Mouse (Mus musculus) cerebellum, postnatal 14 days (tissue): ENCODE measurements around the gene Strn4.

Experiments used
- DNase-seq, 2 experiments: peaks; one replicate each; pipeline ENCODE4 v3.0.0; 2021; ENCODE audit warnings: mixed read lengths in 2 of 2

Gene Strn4

DNA sequence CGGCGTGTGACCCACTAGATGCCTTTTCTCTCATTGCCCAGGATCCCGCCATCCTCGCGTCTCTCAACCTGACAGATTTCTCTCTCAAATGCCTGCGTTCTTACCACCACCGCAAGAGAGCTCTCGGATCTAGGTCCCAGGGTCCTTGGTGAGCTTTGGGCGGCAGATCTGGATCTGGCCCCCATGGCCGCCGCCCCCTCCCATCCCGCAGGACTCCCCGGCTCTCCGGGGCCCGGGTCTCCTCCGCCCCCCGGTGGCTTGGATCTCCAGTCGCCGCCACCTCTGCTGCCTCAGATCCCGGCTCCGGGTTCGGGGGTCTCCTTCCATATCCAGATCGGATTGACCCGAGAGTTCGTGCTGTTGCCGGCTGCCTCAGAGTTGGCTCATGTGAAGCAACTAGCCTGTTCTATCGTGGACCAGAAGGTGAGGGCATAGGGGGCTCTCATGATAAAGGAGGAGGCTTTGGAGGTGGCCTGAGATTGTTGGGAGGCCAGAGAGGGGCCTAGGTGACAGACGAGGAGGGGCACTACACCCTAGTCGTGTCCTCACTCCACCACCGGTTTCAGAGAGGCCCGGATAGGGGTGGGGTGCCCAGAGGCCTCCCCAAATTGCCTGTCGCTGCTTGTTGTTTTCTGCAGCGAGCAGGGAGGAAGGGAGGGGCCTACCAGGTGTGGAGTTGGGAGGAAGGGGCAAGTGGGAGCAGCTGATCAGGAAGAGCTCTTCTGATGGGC, 27.9 kb downstream of the Strn4 start:
- peak; percentile 26 to 35 for DNase-seq

DNA sequence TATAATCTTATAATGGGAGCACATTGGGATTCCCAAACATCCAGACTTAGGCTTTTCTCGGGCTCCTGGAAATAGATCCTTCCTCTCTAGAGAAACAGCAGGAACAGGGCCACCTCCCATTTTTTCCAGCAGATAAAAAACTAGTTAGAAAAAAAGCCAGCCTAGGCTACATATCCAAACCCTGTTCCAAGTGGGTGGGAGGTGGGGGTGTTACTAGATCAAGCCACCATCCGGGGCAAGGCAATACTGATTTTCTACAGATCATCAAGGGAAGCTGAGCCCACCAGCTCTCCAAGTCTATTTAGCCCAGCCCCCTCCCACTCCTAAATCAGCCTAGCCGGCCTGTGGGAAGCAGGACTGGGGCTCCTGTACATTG, 29.0 kb downstream of the Strn4 start:
- DNase-seq, result no peak

DNA sequence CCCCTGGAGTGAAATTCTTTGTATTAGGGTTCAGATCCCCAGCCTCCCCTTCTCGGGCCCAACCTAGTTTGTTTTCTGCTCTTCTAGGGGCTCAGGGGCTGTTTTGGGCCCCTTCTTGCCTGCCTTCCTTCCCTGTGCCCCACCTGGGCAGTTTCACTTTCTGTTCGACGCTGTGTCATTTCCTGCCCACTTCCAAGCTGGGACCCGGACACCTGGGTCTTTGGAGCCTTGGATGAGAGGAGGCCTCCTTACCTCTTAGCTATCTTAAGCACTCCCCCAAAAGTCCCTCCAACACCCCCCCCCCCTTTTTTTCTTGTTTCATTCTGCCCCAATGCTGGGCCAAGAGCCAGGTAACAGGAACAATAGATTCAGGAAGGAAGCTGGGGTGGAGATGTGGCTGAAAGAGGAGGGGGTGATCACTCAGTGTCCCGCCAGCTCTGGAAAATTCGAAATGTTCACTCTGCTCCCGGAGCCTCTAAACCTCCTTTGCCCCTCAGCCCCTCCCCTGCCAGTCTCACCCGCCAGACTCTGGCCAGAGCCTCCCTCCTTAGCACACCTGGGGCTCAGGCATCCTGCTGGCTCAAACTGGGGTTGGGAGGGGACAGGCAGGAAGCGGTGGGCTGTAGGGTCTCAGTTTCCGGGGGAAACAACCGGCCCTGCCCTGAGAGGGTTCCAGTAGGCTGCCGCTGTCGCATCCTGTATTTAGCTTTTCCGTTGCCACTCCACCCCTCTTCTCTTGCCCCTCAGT, 29.6 kb downstream of the Strn4 start:
- no peak for DNase-seq

DNA sequence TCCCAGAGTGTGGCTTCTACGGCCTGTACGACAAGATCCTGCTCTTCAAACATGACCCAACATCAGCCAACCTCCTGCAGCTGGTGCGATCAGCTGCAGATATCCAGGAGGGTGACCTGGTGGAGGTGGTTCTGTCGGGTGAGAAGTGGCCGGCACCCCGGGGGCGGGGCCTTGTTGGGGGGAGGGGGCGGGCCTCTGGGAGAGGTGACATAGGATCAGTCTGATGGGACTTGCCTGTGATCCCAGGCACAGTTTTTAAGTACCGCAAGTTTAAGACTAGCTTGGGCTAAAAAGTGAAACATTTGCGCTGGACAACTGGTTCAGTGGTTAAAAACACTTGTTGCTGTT, 30.1 kb downstream of the Strn4 start:
- no peak for DNase-seq

DNA sequence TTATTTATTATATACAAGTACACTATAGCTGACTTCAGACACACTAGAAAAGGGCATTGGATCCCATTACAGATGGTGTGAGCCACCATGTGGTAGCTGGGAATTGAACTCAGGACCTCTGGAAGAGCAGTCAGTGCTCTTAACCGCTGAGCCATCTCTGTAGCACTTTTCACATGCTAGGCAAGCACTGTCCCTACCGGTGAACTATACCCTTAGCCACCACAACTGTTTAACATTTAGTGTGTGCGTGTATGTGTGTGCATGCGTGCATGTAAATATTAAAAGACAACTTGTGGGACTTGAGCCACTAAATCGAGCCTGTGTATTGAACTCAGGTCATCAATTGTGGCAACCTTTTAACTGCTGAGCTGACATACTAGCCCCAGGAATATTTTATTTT, 31.1 kb downstream of the Strn4 start:
- no peak for DNase-seq

DNA sequence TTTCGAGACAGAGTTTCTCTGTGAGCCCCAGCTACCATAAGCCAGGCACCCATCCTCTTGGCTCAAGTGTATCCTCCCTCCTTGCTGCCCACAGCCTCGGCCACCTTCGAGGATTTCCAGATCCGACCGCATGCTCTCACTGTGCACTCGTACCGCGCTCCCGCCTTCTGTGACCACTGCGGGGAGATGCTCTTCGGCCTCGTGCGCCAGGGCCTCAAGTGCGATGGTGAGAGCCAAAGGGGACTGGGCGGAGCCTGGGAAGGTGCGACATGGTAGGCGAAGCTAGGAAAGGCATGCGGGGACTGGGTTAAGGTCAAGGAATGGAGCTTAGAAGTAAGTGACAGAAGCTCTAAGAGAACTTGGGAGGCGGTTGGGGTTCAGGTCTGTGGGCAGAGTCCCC, 31.8 kb downstream of the Strn4 start:
- no peak for DNase-seq

DNA sequence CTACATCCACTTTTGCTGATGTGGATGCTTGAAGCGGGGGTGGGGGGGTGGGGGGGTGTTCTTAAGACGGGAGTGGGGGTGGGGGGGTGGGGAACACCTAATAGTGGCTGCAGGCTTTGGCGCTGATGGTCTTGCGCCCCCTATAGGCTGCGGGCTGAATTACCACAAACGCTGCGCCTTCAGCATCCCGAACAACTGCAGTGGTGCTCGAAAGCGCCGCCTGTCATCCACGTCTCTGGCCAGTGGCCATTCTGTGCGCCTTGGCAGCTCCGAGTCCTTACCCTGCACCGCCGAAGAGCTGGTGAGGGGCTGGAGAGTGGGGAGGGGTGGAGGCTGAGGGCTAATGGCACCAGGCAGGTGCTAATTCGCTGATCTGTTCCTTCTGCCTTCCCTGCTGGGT, 32.9 kb downstream of the Strn4 start:
- DNase-seq, result peak; percentile 81 to 89

DNA sequence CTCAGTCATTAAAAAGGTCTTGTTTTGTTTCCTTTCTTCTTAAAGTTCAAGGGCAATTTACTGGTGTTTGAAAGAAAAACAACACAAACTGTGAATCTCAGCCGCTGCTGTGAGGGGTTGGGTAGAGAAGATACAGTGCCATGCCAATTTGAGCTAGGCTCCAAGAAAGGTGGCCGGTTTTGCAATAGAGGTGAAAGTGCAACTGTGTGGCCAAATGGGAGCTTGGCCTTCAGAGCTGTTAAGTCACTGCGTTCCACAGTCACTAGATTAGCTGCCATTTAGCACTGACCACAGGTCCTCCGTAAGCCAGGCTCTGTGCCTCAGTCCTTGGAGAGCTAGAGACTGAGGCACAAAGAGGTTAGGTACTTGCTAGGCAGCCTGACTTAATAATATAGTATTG, 35.9 kb downstream of the Strn4 start:
- DNase-seq, result no peak

DNA sequence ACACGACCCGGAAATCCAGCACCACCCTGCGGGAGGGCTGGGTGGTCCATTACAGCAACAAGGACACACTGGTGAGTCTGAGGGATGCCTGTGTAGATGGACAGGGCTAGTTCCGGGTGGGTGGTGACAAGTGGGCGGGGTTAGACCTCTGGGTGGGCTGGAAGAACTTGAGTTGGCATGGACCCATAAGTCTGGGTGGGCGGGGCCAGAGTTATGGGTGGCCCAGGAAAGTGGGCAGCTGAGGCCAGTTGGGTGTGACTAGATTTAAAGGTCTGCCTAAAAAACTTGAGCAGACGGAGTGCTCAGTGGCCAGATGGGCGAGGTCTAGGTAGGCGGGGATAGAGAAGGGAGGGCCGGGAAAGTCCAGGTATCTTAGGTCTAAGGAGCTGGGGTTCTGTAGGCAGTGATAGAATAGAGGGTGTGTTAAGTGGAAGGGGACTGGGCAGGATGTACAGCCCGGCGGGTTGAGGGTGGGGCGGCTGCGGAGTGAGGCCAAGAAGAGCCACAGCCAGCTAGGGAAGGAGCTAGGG, 37.7 kb downstream of the Strn4 start:
- DNase-seq, result no peak

DNA sequence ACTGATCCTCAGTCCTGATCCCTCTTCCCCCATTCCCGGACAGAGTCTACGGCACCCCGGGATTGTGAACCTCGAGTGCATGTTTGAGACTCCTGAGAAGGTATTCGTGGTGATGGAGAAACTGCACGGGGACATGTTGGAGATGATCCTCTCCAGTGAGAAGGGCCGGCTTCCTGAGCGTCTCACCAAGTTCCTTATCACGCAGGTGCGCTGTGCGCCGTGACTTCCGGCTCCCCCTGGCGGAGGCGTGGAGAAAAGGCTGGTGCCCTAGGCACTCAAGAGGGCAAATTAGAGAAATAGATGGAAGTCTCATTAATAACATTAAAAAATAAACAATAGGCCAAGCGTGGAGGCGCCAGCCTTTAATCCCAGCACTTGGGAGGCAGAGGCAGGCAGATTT, 42.6 kb downstream of the Strn4 start:
- peak; percentile 72 to 76 for DNase-seq

DNA sequence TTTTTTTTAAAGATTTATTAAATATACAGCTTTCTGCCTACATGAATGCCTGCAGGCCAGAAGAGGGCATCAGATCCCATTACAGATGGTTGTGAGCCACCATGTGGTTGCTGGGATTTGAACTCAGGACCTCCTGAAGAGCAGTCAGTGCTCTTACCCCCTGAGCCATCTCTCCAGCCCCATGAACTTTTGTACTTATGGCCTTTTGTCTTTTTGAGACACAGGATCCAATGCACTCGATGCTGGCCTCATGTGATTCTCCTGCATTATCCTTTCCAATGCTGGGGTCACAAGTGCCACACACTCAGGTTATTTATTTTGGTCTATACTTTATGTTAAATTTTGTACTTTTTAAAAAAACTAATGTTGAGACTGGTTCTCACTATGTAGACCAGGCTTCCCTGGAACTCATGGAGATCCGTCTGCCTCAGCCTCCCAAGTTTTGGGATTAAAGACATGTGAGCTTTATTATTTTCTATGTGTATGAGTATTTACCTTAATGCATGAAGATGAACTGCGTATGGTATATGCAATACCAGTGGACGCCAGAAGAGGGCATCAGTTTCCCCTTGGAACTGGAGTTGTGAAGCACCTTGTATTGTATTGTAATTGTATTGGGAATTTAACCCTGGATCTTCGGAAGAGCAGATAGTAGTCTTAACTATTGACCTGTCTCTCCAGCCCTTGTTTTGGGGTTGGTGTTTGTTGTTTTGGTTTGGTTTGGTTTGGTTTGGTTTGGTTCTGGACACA, 44.4 kb downstream of the Strn4 start:
- peak; percentile 78 to 87 for DNase-seq

DNA sequence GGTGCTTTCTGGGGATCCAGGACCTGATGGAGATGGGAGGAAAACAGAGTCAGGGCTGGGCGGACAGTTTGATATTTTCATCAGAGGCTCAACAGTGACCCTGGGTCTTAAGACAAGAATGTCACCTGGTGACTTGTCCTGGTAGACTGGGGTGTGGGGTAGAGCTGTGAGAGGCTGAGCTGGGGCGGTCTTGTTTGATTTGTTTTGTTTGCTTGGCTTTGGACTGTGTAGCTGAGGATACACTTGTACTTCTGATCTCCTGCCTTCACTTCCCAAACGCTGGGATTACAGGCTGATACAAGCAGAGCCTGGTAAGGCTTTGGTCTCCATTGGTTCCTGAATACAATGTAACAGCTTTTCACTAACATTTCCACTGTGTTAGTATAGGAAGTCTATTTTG, 51.8 kb downstream of the Strn4 start:
- no peak for DNase-seq

DNA sequence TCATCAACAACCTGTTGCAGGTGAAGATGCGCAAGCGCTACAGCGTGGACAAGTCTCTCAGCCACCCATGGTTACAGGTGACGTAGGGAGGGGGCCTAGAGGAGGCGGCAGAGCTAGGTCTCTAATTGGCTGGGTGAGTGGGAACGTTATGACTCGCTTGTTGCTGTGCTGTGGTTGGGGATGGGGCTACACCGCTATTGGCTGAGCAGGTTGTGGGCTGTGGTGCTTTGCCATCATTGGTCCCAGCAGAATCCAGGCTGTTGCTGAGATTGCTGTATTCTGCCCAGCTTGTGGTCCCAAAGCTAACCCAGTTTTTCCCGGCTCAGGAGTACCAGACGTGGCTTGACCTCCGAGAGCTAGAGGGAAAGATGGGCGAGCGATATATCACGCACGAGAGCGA, 53.8 kb downstream of the Strn4 start:
- DNase-seq, result peak; percentile 92 to 94

DNA sequence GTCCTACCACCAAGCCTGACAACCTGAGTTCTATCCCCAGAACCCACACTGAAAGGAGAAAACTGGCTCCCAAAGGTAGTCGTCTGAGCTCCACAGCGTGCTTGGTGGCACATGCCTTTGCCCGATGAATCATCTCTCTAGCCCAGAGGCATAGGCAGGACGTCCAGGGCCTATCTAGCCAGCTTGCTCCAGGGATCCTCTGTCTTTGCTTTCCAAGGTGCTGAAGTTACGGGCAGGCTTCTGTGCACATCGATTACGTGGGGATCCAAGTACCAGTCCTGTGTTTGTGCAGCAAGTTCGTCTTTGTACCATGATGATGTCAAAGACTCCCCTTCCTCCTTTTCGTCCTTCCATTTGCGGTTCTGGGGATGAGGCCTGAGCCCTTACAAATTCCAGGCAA, 55.9 kb downstream of the Strn4 start:
- no peak for DNase-seq

DNA sequence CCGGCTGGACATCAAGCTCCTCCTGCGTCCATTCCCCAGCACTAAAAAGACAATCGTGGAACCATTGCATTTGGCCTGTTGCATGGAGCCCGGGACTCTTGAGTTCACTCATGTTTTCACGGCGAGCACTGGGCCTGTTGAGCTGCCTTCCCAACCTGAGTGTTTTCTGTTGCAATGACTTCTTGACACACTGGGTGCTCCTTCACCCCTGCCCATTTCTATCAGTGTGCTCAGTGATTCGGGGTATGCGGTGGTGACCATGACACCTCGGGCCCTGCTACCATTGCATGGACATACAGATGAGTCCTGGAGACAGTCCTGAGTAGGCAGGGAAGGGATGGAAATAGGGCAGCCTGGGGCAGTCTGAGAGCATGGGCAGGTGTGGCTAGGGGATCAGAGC, 56.8 kb downstream of the Strn4 start:
- DNase-seq, result no peak

DNA sequence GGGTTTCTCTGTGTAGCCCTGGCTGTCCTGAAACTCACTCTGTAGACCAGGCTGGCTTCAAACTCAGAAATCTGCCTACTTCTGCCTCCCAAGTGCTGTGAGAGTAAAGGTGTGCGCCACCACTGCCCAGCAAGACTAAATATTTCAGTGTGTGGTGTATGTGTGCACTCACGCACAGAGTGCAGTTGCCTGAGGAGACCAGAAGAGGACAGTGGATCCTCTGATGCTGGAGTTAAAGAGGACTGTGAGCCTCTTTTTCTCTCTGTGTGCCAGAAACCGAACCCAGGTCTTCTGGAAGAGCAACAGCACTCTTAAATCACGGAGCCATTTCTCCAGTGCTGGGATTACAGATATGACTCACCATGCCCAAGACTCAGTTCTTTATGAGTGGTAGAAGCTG, 57.7 kb downstream of the Strn4 start:
- DNase-seq, result no peak

DNA sequence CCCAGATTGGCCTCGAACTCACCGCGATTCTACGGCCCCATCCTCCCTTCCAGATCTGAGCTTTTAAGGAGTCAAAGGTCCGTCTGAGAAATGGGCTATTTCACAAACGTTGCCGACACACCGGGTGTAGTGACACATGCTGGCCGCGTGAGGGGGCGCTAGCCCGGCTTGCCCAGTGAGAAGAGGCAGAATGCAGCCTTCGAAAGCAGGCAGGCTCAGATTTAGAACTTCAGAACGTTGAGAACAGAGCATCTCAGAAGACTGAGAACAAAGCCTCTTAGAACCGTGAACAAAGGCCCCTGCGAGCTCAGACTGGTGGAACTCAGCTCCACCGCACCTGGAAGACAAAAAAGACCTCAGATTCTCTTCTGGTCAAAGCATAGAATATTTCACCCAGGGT, 58.5 kb downstream of the Strn4 start:
- DNase-seq, result peak; percentile 84 to 85

DNA sequence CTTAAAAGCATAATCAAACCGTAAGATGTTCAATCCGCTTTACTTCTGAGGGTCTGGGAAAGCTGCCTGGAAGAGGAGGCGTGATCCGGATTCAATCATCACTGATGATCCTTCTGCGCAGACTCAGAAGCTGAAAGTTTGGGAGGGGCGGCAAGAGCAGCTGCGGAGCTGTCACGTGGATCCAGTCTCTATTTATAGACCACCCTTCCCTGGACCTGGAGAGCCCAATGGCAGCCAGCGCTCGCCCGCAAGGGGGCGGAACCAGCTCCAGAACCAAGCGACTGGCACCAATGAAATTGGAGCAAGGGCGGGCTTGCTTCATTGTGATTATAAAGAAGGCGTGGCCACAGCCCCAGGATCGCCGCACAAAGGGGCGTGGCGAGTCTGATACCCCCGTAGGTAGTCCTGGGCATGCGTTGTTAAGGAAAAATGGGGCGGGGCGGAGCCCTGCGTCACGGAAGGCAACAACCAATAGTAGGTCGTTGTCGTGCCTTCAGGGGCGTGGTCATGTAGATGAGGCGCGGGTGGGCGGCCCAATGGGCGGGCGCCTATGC, 59.1 kb downstream of the Strn4 start:
- DNase-seq, result peak; percentile 99 to 100

DNA sequence AGATGAGACGGTGACA, 59.4 kb downstream of the Strn4 start, which contains the start of gene Dact3:
Gene Dact3, plus strand, starts transcription at position 8 of the 16 bp plus-strand sequence.
- DNase-seq, result no peak

DNA sequence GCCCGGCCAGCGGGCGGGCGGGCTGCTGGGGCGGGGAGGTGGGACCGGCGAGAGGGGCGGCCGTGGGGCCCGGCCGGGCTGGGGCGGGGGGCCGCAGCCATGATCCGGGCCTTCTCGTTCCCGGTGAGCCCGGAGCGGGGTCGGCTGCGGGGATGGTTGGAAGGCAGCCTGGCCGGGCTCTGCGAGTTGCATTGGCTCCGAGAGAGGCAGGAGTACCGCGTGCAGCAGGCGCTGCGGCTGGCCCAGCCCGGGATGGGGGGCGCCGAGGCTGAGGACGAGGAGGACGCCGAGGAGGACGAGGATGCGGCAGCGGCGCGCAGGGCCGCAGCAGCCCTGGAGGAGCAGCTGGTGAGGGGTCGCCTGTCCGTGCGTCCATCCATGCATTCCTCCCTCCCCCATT, 59.6 kb downstream of the Strn4 start:
- DNase-seq, result no peak

DNA sequence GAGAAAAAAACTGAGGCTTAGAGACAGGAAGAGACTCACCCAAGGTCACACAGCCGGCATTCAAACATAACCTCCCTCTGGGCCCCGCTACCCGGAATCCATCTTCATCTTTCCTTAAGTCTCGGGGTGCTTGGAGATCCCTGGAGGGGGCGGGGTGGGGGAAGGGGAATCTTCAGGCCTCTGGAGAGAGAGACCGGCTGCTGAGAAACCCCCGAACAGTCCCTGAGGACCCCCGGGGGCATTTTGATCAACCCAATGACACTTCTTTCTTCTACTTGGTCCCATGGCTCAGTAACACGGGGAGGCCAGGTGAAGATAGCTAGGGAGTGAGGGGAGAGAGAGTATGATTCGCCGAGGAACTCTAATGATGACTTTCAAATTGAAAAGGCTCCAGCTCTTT, 60.3 kb downstream of the Strn4 start:
- DNase-seq, result peak in 1 of 2 experiments; percentile 40

DNA sequence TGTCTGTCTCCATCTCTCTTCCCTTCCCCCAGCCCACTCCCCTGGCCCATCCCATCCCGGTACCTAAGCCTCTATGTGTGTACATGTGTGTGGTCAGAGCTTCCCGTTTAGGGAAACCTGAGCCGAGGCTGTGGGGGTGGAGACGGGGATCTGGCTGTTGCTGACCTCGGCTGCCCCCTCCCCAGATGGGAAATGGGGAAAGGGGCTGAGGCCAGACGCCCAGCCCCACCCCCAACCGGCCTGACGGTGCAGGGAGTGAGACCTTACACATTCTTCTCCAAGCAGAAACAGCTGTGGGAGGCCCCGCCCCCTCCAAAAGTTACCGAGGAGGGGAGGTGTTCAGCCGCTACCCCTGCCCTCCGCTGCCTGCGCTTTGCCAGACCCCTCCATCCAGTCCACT, 60.9 kb downstream of the Strn4 start:
- peak in 1 of 2 experiments; percentile 51 for DNase-seq

DNA sequence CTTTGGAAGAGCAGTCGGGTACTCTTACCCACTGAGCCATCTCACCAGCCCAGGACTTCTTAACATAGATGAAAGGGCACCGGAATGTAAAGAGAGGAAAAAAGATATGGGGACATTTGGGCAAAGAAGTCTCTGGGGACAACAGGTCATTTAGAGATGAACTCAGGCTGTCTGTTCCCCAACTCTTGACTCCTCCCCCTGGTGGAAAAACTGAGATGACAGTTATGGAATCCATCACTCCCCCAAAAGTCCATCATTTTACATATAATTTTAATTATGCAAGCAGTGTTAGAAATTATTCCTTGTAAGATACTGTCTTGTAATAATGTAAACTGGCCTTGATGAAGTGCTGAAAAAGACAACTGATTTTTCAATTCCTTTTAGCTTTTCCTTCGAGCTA, 62.0 kb downstream of the Strn4 start:
- no peak for DNase-seq
